Mouse (Mus musculus): ENCODE data around the gene Tectb. TPM values are rescaled to one million over a fixed set of nuclear protein-coding genes. Genes with fewer than 3 reads are reported as not detected.
A peak's percentile ranks its signal among the peaks of the same experiment; 100 is the strongest.

The Tectb gene
- not detected in 2 replicates for polyA plus RNA-seq (2015; fragmentation: Nextera tagmentation; extraction: Ambion mirVana)

GRCm38 (mm10) chr19:55180433-55180832 lies at the start of gene Tectb:
TSS of gene Tectb (plus strand) at chr19:55180733.
- ATAC-seq (replicated peaks; ENCODE audit: insufficient number of reproducible peaks, insufficient read depth, low FRiP score, low read depth): no peak
- 69% methylated on average over 5 of the region's 5 CpGs for WGBS
- Histone ChIP-seq H3K9me3 (replicated peaks) (no peaks in the 10 kb centered on the region), H3K4me3 (no peak within 1 kb of the TSS), H3K27ac (no peak within 1 kb of the TSS), H3K36me3 (no peaks in the 10 kb centered on the region), H3K9ac (no peak within 1 kb of the TSS), H3K27me3 (no peaks in the 10 kb centered on the region), H3K4me1 (replicated peaks) (no peaks in the 10 kb centered on the region), H3K4me2 (no peak within 1 kb of the TSS)

DNA sequence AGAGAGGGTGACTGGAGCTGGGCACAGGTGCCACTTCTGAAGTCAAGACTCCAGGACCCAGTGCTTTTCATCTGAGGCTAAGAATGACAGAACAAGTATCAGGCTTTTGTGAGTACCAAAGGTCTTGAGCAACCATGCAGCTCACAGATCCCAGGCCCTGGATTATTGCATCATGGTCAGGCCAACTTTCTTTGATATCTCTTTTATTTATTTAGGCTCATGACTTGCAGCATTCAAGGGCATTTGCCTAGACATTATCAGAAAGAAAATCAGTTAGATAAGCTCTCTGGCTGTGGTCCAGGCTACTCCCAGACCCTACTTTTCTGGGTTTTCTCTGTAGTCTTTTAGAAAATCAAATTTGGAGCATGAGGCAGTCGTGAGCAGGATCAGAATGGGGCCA lies 48.8 kb upstream of the Tectb start:
- H3K4me1 ChIP-seq (replicated peaks): peaks cover 3% of the 10 kb centered on the region; the same call in 1 of the 2 replicates
- ATAC-seq (replicated peaks; ENCODE audit: insufficient number of reproducible peaks, insufficient read depth, low FRiP score, low read depth): no peak
- no peak overlapping the region for H3K4me2 ChIP-seq
- H3K9ac ChIP-seq: no peak overlapping the region
- WGBS: 43% methylated on average over 1 of the region's 1 CpGs
- no peak overlapping the region for H3K4me3 ChIP-seq
- no peaks in the 10 kb centered on the region for H3K9me3 ChIP-seq (replicated peaks)
- no peak overlapping the region for H3K27ac ChIP-seq
- no peaks in the 10 kb centered on the region for H3K36me3 ChIP-seq
- H3K27me3 ChIP-seq: no peaks in the 10 kb centered on the region

DNA sequence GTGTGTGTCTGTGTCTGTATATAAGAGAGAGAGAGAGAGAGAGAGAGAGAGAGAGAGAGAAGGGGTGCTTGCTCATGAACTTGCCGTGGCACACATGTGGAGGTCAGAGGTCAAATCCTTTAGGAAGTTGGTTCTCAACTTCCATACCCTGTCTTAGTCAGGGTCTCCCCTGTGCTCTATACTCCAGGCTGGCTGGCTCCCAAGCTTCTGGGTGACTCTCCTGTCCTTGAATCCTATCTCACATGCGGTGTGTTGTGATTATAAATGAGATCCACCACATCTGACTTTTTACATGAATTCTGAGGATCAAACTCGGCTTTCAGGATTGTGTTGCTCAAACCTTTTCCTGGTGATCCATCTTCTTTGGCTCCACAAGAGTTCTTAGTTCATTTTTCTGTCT lies 48.1 kb upstream of the Tectb start:
- no peak overlapping the region for H3K4me3 ChIP-seq
- H3K9ac ChIP-seq: no peak overlapping the region
- H3K36me3 ChIP-seq: no peaks in the 10 kb centered on the region
- ATAC-seq (replicated peaks; ENCODE audit: insufficient number of reproducible peaks, insufficient read depth, low FRiP score, low read depth): no peak
- no peaks in the 10 kb centered on the region for H3K9me3 ChIP-seq (replicated peaks)
- no peak overlapping the region for H3K4me2 ChIP-seq
- 67% methylated on average over 3 of the region's 3 CpGs for WGBS
- H3K27me3 ChIP-seq: no peaks in the 10 kb centered on the region
- H3K27ac ChIP-seq: no peak overlapping the region
- H3K4me1 ChIP-seq (replicated peaks): peaks cover 7% of the 10 kb centered on the region; the same call in 1 of the 2 replicates

- 73% methylated on average over 9 of the region's 9 CpGs for WGBS
- no peaks in the 10 kb centered on the region for H3K27me3 ChIP-seq
- no peaks in the 10 kb centered on the region for H3K9me3 ChIP-seq (replicated peaks)
- H3K4me3 ChIP-seq: no peak overlapping the region
- H3K36me3 ChIP-seq: no peaks in the 10 kb centered on the region
- ATAC-seq (replicated peaks; ENCODE audit: insufficient number of reproducible peaks, insufficient read depth, low FRiP score, low read depth): no peak
- H3K27ac ChIP-seq: no peak overlapping the region
- H3K4me1 ChIP-seq (replicated peaks): peaks cover 12% of the 10 kb centered on the region; the same call in 1 of the 2 replicates
- no peak overlapping the region for H3K9ac ChIP-seq
- H3K4me2 ChIP-seq: no peak overlapping the region
These were observed 46.0 kb upstream of the Tectb start for GRCm38 (mm10) chr19:55134521-55134920.

DNA sequence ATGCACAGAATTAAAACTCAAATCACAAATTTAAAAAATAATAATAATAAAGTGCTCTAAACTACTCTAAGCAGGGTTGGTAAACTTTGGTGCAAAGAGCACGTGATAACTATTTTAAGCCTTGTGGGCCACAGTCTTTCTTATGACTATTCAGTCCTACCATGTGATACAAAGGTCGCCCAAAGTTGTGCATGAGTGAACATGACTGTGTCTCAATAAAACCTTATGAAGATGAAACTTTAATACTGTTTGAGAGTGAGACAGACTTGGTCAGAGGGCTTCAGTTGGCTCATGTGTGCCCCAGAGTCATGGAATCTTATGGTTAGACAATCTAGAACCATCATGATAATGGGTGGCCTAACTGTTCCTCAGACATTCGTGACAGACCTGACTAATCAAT lies 44.6 kb upstream of the Tectb start:
- Histone ChIP-seq H3K9me3 (replicated peaks) (no peaks in the 10 kb centered on the region), H3K36me3 (no peaks in the 10 kb centered on the region), H3K4me3 (no peak overlapping the region), H3K27me3 (no peaks in the 10 kb centered on the region), H3K4me1 (replicated peaks) (peaks cover 12% of the 10 kb centered on the region; the same call in 1 of the 2 replicates), H3K9ac (no peak overlapping the region), H3K27ac (no peak overlapping the region), H3K4me2 (no peak overlapping the region)
- ATAC-seq (replicated peaks; ENCODE audit: insufficient number of reproducible peaks, insufficient read depth, low FRiP score, low read depth): no peak
- 81% methylated on average over 3 of the region's 3 CpGs for WGBS

- no peak overlapping the region for H3K4me2 ChIP-seq
- no peak for ATAC-seq (replicated peaks; ENCODE audit: insufficient number of reproducible peaks, insufficient read depth, low FRiP score, low read depth)
- H3K9me3 ChIP-seq (replicated peaks): no peaks in the 10 kb centered on the region
- WGBS: 53% methylated on average over 4 of the region's 4 CpGs
- H3K27ac ChIP-seq: no peak overlapping the region
- no peak overlapping the region for H3K4me3 ChIP-seq
- H3K4me1 ChIP-seq (replicated peaks): peaks cover 12% of the 10 kb centered on the region; the same call in 1 of the 2 replicates
- no peaks in the 10 kb centered on the region for H3K36me3 ChIP-seq
- no peak overlapping the region for H3K9ac ChIP-seq
- no peaks in the 10 kb centered on the region for H3K27me3 ChIP-seq
These were observed 43.7 kb upstream of the Tectb start for GRCm38 (mm10) chr19:55136693-55137427.

GRCm38 (mm10) chr19:55137884-55138283 lies 42.6 kb upstream of the Tectb start:
- no peak overlapping the region for H3K4me2 ChIP-seq

GRCm38 (mm10) chr19:55138506-55138905 lies 42.0 kb upstream of the Tectb start:
- no peak for ATAC-seq (replicated peaks; ENCODE audit: insufficient number of reproducible peaks, insufficient read depth, low FRiP score, low read depth)
- H3K4me3 ChIP-seq: no peak overlapping the region
- H3K9me3 ChIP-seq (replicated peaks): no peaks in the 10 kb centered on the region
- no peak overlapping the region for H3K27ac ChIP-seq
- peaks cover 12% of the 10 kb centered on the region; the same call in 1 of the 2 replicates for H3K4me1 ChIP-seq (replicated peaks)
- no peaks in the 10 kb centered on the region for H3K27me3 ChIP-seq
- 78% methylated on average over 7 of the region's 7 CpGs for WGBS
- H3K36me3 ChIP-seq: no peaks in the 10 kb centered on the region
- no peak overlapping the region for H3K9ac ChIP-seq
- no peak overlapping the region for H3K4me2 ChIP-seq

More at GRCm38 (mm10) chr19:55137884-55138283, 42.6 kb upstream of the Tectb start:
- Histone ChIP-seq H3K9me3 (replicated peaks) (no peaks in the 10 kb centered on the region), H3K4me1 (replicated peaks) (peaks cover 12% of the 10 kb centered on the region; the same call in 1 of the 2 replicates), H3K27me3 (no peaks in the 10 kb centered on the region), H3K27ac (no peak overlapping the region), H3K4me3 (no peak overlapping the region), H3K9ac (no peak overlapping the region), H3K36me3 (no peaks in the 10 kb centered on the region)
- peak; percentile 67 for ATAC-seq (replicated peaks; ENCODE audit: insufficient number of reproducible peaks, insufficient read depth, low FRiP score, low read depth)
- 44% methylated on average over 7 of the region's 7 CpGs for WGBS

GRCm38 (mm10) chr19:55139301-55139700 lies 41.2 kb upstream of the Tectb start:
- Histone ChIP-seq H3K27me3 (no peaks in the 10 kb centered on the region), H3K4me3 (no peak overlapping the region), H3K9me3 (replicated peaks) (no peaks in the 10 kb centered on the region), H3K9ac (no peak overlapping the region), H3K27ac (no peak overlapping the region), H3K4me2 (no peak overlapping the region), H3K36me3 (no peaks in the 10 kb centered on the region), H3K4me1 (replicated peaks) (peaks cover 12% of the 10 kb centered on the region; the same call in 1 of the 2 replicates)
- ATAC-seq (replicated peaks; ENCODE audit: insufficient number of reproducible peaks, insufficient read depth, low FRiP score, low read depth): no peak
- WGBS: 77% methylated on average over 7 of the region's 7 CpGs

DNA sequence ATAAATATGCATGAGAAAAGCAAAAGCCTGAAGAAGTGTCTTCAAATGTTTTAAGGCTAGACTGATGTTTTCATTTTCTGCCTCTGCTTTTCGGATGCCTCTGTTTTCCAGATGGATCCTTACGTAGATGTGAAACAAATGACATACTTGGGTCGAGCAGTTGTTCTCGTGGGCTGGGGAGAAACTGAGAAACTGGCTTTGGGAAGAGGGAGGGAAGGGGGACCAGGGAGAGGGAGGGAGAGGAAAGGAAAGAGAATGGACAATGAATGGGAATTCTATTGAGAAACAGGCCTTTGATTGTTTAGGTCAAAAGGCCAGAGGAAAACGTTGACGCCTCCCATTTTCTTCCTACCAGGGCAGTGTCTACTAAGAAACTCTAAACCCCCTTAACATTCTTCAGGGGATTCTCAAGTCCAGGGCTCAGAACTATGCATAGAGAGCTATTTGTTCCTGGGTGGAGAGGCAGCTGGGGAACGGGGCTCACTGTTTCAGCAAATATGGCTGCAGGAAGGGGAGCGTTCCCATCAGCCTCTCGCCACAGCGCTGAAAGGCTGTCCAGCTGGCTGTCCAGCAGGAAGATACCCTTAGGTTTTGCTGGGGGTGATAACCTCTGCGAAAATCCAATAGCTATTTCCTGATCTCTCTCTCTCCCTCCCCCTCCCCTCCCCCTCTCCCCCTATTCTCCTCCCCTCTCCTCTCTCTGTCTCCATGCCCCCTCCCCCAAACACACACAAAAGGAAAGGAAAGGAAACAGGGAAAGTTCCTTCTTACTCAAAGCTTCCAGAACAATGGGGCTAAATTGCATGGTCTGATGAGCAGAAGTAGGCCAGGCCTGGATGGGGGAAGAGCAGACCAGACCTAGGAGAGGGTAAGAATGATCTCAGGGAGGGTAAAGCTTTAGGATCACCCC lies 36.9 kb upstream of the Tectb start:
- H3K4me1 ChIP-seq (replicated peaks): no peaks in the 10 kb centered on the region
- no peaks in the 10 kb centered on the region for H3K27me3 ChIP-seq
- no peaks in the 10 kb centered on the region for H3K9me3 ChIP-seq (replicated peaks)
- WGBS: 52% methylated on average over 11 of the region's 11 CpGs
- H3K4me2 ChIP-seq: no peak overlapping the region
- no peak overlapping the region for H3K27ac ChIP-seq
- no peaks in the 10 kb centered on the region for H3K36me3 ChIP-seq
- no peak for ATAC-seq (replicated peaks; ENCODE audit: insufficient number of reproducible peaks, insufficient read depth, low FRiP score, low read depth)
- no peak overlapping the region for H3K4me3 ChIP-seq
- no peak overlapping the region for H3K9ac ChIP-seq

DNA sequence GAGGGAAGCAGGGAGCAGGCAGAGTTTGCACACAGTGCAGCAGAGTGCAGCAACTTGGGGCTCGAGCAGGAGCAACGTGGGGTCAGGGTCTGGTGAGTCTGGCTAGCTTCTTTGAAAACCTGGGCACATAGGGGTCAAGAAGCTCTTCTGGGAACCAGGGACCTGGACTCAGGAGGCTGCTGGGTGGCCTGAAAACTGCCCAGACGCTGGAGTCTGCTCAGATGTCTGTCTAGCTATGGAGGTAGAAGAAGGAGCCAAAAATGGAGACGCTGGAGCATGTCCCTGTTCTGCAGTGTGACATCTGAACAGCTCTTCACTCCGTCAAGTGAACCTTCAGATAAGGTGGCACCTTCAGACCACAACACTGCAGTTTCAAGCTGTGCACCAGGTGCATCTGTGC lies 35.8 kb upstream of the Tectb start:
- Histone ChIP-seq H3K9me3 (replicated peaks) (no peaks in the 10 kb centered on the region), H3K4me1 (replicated peaks) (no peaks in the 10 kb centered on the region), H3K4me2 (no peak overlapping the region), H3K27ac (no peak overlapping the region), H3K36me3 (no peaks in the 10 kb centered on the region), H3K27me3 (no peaks in the 10 kb centered on the region), H3K9ac (no peak overlapping the region), H3K4me3 (no peak overlapping the region)
- ATAC-seq (replicated peaks; ENCODE audit: insufficient number of reproducible peaks, insufficient read depth, low FRiP score, low read depth): no peak
- WGBS: 57% methylated on average over 5 of the region's 5 CpGs

Data from heart, embryonic 15.5 days (tissue).